Mouse (Mus musculus) 3134 (cell line): ENCODE results near the gene Vti1a.

ENCODE experiments used
- DNase-seq: peaks from one replicate; pipeline ENCODE4 v3.0.0-alpha.2; 2011; ENCODE audit warnings: low spot score; ENCODE audit not compliant: insufficient read length; ENCODE audit errors: extremely low read depth

Gene Vti1a

DNA sequence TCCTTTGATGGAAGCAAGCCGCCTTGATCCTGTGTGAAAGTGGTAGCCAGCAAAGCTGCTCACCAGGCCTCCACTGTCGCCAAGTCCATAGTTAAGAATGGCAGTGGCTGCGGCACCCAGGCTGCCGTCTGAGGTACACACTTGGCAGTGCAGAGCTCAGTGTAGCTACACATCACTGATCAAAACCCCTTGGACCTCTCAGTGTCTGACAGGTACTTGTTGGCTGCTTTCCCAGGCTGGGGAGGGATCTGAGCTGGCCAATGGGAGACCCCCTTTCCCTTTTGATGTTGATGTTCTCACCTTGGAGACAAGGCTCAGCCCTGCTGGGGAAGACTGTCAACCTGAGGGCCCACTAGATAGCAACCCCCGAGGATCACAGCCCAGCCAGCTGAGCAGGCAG, 299.6 kb downstream of the Vti1a start:
- DNase-seq = no peak

DNA sequence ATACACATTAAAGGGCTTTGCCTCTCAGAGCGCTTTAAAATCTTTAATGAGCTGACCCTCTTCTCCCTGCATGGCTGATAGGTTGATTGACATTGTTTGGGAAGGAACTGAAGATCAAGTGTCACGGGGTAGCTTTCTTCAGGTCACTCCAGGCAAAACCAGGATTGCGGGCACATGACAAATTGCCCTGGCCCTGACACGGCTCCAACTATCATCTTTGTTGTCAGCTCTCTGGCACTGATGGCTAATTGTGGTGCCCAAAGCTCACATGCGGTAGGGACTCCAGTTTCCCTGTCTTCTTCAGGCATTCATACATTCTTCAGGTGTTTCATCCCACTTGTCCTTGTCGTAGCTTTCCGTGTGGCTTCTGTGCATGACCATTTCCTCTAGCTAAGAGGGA, 300.2 kb downstream of the Vti1a start:
- no peak for DNase-seq

DNA sequence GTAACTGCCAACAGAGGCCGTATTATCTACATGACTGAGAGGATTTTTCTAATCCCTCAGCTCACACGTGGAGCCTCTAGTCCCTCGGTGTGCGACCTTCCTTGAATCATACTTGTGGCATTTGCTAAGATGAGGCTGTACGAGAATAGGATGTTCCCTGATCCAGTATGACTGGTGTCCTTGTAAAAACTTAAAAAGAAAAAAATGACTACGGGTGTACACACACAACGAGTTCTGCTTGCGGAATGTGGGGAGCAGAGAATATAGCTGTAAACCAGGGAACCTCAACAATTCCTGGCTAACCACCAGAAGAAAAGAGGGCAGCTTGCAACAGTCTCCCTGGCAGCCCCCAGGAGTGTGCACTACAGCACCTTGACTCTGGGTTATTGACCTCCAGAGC, 300.8 kb downstream of the Vti1a start:
- DNase-seq = no peak

DNA sequence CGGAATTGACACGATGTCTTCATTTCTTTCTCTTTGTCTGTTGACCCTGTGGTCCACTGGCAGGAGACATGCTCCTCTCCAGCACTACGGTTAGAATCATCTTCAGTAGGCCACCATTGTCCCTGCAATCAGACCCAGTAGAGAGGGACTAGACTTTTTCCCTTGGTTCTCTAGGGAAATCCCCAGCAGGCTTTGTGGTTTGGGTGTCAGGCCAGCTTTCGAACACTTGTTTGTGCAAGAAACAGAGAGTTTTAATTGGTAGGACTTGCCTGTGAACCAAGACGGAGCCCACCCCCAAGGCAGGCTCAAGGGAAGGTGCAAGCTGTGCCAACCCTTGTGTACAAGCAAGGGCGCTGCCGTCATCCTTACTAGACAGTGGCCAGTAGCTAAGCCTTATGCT, 302.5 kb downstream of the Vti1a start:
- DNase-seq = peak; percentile 26

DNA sequence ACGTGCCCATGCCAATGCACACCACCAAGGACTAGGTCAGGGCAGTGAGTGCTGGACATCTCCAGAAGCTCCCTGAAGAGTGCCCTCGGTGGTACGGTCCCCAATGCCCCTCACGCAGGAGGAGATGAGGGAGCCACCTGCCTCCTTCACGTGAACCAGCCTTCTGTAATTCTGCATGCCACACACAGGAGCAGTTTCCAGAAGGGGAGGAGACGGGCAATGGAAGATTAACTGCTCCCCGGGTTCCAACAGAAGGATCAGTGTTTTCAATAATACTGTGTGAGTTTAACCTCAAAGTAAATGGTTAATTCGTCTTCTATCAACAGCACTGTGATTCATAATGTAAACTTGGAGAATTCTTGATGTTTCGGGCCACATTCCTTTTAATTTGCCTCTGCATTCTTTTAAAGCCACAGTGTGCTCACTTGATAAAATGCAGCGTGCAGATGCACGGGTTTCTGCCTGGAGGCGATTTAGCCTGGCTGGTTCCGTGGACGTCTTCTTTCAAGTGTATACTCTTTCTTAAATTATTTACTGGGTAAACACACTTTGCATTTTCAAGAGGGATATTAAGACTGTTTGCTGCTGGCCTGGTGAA, 304.4 kb downstream of the Vti1a start:
- peak; percentile 70 for DNase-seq

DNA sequence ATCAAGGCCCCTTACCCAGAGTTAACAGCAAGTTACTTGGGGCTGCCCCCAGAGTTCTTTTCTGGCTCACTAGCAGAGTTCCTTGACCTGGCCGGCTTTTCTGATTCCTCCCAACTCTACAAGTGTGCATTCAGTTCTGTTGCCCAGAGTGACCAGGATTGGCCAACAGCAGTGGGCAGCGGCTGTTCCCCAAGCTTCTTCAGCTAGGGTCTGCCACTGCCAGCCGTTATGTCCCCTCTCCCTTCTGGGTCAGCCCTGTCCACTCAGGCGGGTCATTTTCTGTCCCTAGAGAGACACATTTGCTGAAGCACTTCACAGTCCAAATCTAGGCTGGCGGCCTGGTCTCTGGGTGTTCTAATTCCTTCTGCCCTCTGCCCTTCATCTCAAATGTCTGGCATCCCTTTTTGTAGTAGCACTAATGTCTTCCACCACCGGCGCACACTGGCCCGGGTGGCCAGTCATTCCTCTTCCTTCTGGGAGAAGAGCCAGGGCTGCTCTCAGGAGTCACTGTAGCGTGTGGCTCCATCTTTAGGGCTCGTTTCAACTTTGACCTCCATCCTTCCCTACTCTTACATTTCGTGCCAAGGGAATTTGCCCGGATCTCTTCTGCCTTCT, 305.0 kb downstream of the Vti1a start:
- DNase-seq = peak; percentile 69

DNA sequence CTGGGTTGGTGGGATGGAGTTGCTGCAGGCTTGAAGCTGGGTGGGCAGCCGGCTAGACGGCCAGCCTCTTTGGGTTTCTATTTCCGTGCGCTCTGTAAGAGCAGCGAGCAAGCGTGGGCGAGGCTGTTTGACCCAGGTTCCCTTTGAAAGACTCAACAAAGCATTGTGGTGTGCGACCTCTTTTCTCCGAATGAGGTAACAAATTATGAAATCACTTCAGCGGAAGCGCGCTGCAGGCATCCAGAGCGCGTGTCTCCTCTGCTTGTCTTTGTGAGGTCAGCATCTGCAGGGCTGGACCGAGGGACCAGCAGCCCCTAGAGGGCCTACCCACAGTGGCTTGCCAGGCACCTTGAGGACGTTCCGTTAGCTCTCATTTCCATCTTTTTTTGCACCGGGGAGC, 306.7 kb downstream of the Vti1a start:
- DNase-seq = no peak

DNA sequence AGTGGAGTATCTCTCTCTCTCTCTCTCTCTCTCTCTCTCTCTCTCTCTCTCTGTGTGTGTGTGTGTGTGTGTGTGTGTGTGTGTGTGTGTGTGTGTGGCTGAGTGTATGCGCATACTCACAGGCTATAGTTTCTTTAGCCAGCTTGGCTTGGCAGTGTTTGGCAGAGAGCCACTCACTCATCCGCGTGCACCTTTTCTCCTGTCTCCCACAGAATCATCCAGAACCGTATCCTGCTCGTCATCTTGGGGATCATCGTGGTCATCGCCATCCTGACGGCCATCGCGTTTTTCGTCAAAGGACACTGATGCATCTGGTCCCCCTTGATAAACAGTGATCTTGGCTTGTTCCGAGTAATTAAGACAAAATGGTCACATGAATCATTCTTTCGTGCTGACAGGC, 307.5 kb downstream of the Vti1a start:
- no peak for DNase-seq

DNA sequence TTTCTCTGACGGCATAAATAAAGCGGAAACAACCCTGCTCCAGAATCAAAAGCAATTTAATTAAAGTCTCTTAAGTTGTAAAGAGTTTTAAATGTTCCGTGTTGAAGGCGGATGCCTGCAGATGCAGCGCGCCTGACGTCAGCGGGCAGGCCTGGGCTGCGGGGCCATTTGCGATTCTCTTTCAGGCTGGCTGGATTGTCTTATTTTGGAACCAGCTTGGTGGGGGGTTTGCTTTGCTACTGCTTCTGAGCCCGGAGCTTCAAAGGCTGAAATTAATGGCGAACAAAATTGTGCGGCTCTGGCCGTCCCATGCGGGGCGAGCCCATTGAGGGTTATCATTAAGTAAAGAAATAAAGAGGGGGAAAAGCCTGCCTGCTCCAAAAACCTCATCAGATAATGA, 310.4 kb downstream of the Vti1a start:
- no peak for DNase-seq

DNA sequence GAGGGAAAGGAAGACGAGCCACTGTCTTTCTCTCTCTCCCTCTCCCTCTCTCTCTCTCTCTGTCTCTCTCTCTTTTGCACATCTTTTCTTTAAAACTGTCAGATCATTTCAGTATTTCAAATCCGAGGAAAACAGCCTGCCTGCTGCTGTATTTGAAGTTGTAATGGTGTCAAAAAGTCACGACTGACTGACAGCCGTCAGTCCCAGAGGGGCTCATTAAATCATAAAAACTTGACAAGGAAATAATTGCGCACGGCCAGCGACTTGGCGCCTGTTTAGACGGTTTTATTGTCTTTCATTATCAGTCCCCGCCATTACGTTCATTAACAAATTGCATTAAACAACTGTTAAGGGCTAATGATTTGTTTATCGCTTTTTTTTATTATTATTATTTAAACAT, 310.9 kb downstream of the Vti1a start:
- DNase-seq = no peak

DNA sequence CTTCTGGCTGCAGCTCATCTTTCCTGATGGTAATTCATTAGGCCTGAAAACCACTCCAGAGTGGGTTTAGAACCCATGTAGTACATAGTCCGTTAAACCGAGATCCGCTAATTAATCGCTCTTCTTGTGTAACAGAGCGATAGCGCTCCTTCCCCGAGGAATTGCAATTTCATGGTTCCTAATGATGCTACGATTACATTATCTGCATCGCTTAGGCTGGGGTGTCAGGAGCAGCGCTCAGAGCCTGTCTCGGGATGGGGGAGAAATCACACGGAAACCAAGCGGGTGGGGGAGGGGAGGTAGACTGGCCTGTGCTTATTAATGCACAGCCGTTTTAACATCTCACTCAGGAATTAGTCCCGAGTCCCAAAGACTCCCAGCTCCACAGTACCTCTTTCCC, 319.4 kb downstream of the Vti1a start:
- no peak for DNase-seq

DNA sequence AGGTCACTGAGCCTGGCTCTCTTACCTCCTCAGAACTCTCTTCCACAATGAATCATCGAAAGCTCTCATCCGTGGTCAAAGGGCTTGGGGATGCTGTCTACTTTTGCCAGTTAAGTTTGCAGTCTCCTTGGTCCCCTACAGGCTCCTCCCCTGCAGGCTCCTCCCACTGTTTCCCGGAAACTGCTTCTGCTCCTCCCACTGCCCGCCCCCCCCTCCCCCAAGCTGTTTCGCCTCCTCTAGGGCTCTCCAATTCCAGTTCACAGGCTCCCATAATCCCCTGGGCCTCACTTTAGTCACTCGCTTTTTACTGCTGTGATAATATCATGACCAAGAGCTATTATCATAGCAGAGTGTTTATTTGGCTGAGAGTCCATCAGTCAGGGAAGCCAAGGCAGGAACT, 324.2 kb downstream of the Vti1a start:
- no peak for DNase-seq

DNA sequence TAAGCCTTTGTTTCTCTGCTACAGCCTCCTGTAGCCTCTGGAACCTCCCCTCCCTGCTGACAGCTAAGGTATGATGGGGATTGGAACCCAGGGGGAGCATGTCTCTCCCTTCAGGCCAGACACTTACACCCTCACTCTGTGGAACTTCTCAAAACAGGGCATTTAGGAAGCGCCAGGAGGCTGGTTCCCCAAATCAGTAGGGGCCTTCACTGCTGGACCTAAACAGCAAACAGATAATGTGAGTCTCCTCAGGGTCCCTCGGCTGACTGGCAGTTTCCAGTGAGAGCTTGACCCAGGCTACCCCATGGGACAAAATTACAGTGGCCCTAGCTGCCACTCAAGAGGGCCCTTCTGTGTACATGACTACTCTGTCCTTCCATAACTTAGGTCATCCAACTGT, 325.8 kb downstream of the Vti1a start:
- no peak for DNase-seq

DNA sequence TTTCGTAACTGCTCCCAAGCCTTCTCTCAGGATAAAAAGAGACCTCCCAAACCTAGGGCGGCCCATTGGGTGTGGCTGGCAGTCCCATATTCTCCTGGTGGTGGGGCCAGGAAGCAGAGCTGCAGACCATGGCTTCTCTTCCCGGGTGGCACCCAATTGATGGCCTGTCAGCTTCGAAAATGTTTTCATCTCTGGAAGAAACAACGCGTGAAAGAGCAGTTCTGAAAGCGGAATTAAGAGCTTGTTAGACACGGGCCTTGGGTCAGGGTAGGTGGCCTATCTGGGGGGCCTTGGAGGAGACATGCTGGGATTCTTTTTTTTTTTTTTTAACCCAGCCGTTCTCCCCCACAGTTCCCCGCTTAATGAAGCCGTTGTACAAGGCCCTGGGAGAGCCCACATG, 326.3 kb downstream of the Vti1a start:
- no peak for DNase-seq

DNA sequence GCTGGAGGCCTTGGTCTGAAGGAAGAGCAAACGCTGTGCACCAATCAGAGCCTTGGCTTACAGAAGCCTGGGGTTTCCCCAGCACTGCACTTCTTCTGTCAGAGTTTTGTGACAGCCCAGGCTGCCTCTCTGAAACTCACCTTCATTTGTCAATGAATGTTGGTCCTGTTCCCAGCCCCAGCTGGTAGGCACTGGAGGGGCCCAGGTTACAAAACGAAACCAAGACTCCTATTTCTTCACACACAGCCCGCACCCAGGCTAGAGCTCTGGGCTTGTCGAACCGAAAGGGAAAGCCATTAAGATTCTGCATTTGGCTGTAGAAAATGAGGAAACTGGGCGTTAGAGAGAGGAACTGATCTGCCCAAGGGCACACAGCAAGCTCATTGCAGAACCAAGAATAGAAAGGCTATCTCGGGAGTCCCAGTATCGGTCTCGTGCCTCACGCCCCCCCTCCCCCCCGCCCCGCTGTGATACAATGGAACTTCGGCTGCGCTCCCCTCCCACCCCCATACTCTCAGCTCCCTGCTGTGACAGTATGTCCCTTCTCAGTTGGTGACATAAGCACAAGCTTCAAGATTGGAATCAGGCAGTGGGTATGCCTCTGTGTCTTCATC, 327.3 kb downstream of the Vti1a start:
- no peak for DNase-seq

DNA sequence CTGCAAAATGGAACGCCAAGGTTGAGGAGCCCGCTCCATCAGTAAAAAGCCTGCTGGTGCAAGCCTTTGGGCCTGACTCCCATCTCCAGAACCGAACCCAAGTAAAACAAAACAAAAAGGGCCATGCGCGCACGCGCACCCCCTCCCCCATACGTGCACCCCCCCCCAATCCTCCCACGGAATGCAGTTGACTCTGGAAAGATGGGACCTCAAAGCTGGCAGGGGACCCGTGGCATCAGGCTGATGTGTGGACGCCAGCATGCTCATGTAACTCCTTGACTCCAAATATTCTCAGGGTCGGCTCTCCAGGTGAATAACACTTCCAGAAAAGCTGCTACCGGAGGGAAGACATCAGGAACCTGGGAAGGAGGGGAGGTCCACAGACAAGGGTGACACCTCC, 327.8 kb downstream of the Vti1a start:
- no peak for DNase-seq

DNA sequence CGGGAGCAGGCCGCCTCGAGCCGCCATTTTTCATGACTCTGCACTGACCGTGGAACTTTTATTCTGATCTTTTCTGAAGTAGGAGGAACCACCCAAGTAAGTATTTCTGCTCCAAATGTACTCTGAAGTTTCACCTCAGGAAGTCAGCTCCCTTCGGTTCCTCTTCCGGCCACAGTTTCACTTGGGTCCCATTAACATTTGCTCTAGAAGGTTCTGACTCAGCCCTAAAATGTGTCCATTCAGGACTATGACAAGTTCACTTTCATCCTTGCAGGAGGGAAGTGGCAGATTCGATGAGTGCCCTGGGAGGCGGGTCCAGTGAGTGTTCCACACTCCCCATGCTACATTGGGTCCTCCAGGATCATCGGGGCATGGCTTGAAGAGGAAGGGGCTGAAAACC, 333.3 kb downstream of the Vti1a start:
- no peak for DNase-seq

DNA sequence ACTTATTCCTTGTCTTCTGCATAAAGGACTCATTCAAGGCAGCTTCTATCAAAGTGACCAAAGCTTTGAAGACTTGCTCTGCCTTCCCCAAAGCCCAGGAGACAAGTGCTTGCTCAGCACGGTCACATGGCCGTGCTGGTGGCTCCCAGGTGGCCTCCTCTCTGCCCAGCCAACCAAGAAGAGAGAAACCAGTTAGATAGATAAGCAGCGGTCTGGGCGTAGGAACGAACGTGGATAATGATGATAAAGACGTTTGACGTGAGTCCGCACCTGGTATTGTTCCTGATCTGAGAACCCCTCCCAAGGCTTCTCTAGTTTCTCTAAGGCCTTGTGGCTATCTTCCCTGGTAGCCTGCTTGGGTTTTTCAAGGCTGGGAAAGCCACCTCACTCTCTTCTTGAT, 334.9 kb downstream of the Vti1a start:
- DNase-seq = no peak

DNA sequence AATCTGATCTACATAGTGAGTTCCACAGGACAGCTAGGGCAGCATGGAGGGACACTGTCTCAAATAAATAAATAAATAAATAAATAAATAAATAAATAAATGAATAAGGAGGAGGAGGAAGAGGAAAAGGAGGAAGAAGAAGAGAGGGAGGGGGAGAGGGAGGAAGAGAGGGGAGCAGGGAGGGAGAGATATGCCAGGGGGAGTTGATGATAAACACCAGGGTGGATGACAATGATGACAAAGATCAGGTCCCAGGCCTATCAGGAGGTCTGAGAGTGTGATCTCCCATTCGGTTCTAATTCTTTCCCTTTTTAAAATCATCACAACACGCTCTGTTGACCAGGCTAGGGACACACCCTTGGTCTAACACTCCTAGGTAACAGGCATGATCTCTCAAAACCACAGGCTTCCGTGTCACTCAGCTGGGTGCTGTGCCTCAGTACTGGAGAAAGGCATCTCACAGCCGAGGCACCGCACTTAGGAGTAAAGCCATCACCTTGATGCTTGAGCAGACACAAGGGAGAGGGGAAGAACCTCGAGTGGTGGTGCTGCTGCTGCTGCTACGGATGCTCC, 336.7 kb downstream of the Vti1a start:
- DNase-seq = no peak

DNA sequence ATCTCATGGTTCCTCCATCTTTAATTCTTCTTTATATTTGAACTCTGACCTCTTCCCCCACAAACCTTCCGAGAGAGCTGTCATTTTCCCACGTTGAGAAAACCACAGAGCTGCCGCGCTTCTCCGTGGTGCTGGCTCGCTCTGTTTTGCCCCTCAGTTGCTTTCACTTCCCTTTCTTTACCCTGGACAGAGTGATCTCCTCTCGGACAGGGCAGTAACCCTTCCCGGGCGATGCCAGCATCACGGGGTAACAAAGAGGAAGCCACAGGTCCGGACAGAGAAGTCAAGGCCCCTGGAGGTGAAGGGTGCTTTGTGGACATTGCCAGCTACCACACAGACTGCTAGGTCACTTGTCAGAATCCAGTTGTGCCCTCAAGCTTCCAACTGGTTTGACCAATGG, 344.1 kb downstream of the Vti1a start:
- no peak for DNase-seq

DNA sequence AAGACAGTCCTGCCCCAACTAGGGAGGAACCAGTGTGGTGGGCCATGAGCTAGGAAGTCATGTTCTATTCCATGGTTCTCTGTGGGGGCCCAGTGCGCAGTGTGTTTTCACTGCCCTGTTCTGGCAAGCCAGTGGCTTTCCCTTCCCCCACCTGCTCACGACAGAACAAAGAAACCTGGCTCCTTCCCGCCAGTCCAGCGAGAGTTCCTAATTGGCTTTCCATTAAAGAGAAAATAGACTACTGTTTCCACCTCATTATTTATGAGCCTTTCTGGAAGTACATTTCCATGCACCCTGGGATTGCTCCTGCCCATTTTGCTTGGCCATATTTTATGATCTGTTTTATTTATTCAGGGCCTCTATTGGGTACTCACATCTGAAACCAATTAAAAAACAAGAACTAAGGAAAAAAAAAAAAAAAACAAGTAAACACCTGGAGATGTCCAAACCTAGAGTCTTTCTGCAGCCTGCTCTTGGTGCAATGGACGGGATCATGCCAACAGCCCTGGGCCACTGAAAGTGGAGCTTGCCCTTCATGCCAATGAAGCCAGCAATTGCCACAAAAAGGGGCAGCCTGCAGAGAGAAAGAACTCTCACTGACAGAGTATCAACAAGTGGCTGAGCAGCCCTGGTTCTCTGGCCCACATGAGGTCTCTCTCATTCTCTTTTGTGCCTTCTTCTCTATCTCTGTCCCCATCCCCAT, 346.6 kb downstream of the Vti1a start:
- DNase-seq = no peak

DNA sequence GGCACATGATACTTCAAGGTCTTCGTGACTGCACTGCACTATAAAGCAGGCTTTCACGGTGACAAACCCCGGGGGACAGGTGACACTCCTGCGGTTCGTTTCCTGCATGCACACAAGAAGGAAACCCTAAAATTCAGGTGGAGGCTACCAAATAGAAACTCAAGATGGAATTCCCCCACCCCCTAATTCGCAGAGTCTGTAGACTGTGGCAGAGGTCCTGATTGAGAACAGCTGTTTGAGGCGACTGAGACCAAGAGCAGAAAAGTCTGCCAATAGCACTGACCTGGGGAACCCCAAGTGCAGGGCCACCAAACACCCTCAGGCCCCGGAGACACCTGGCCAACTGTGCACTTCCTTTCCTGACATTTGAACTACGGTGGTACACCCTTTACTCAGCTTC, 351.7 kb downstream of the Vti1a start:
- no peak for DNase-seq
